Mouse (Mus musculus): Measurements from ENCODE around the gene Slc17a3.

Gene Slc17a3

DNA sequence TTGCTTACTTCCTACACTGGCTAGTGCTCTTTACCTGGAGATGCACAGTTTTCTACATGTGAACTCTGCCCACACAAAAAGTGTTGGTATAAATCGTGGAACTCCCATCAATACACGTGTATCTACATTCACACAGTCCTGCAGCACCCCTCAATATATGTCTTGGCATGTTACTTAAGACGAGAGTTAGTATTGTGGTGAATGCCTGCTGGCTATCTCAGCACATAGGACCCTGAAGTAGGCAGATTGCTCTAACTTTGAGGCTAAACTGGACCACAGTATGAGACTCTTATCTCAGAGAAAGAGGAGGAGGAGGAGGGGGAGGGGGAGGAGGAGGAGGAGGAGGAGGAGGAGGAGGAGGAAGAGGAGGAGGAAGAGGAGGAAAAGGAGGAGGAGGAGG is 39.9 kb downstream of the Slc17a3 start:
- no peak for DNase-seq

DNA sequence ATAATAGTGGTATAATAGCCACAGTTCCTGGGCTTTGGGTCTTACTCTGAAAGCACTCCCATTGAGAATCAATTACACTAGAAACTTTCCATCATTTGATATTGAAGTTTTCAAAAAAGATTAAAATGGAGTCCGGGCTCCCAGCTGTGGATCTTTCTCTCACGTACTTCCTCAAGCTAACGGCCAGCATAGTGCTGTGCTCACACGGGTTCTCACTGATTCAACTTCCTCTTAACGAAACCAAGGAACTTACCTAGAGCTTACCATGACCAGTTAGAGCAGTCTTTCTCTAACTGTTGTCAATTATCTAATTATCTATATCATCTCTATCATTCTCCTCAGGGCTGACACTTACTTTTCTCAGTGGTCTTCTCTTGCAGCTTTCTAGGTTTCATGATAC is 40.4 kb downstream of the Slc17a3 start:
- DNase-seq, result no peak

GRCm38 (mm10) chr13:23885540-23885939 is 46.3 kb downstream of the Slc17a3 start:
- DNase-seq, result peak; percentile 23 to 43

- no peak for DNase-seq
These were observed 47.9 kb downstream of the Slc17a3 start for GRCm38 (mm10) chr13:23887026-23887725.

DNA sequence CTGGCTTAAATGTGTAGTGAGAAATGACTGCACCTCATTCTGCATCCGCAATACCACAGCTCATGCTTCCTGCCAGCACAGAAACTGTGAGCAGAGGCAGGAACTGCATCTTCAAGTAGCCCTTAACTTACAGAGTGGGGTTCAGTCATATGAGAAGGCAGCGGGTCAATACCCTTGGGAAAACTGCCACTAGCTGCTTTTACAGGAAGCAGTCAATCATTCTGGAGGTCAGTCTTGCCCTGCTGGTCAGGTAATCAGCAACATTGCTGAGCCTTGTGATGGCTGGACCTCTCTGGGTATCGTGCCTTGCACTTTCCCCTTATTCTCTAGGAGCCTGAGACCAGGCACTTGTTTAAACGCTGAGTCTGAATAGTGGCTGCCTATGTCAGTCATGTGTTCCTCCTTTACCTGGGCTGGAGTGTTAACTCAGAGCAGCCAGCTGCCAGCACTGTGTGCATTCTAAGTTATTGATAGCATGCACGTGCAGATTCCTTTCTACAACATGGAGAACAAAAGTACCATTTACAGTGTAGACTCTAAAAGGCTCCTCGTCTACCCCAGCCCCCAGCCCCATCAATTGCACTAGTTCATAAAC is 49.9 kb downstream of the Slc17a3 start:
- no peak for DNase-seq

- no peak for DNase-seq
These were observed 53.5 kb downstream of the Slc17a3 start for GRCm38 (mm10) chr13:23892592-23893268.

GRCm38 (mm10) chr13:23893269-23893593 is 54.0 kb downstream of the Slc17a3 start:
- DNase-seq, result no peak

DNA sequence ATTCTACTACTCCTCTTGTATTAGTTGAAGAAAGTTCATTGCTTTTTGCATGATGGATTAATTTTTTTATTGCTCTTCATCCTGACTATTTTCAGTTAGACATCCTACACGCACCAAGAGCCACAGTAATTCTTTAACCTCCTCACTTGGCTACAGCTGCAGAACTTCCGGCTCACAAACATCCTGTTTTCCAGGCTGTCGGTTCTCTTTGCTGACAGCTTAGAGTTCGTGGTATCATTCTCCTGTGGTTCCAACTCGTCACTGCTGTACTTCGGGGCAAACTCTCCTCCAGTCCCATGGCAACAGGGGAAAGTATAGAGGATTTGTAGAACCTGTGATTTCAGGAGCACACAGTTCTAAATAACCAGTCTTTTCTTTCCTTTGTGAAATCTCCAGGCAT is 59.0 kb downstream of the Slc17a3 start:
- DNase-seq, result peak; percentile 15 to 39

DNA sequence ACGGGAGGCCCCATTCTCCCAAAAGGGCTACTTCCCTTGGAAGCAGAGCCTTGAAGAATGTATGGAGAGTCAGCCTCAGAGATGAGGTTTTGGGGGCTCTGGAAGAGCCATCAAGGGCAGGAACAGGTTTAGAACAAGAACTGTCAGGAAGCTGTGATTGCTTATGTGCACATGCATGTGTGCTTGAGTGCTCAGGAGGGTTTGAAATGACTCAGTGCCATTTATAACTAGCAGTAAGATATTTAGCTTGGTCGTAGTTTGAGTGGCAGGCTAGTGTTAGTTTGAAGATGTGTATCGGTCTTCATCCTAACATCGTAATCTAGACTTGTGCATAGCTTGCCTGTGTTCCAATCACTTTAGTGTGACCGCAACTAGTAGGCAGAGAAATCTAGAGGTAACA is 67.7 kb downstream of the Slc17a3 start:
- DNase-seq, result no peak

GRCm38 (mm10) chr13:23910121-23910520 is 70.9 kb downstream of the Slc17a3 start:
- no peak for DNase-seq
